Mouse (Mus musculus): ENCODE results near the gene Rptor. TPM values are rescaled to one million over a fixed set of nuclear protein-coding genes. Genes with fewer than 3 reads are reported as not detected.

The Rptor gene
- total RNA-seq, 2 experiments from 2014 or later: 62.9 to 67.5 TPM

DNA sequence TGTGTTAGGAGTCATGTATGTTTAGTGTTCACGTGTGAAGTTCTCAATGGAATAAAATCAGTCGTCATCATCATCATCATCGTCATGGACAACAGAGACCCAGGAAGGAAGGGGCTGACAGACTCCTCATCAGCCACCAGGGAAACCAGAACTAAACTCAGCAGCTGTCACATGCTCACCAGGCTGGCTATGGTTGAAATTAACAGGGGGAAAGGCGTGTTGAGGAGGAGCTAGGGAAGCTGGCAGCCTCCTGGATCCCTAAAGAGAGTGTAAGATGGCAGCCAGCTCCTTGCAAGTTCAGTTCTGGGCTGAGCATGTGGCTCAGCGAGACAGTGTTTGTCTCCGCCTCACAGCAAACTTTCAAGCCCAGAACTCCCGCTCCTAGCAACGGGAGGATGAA, 332.1 kb downstream of the Rptor start:
- no peak for DNase-seq (ENCODE audit: low spot score in 2 of 2)
- intact Hi-C loops (cut with DNase I): no loop called here

DNA sequence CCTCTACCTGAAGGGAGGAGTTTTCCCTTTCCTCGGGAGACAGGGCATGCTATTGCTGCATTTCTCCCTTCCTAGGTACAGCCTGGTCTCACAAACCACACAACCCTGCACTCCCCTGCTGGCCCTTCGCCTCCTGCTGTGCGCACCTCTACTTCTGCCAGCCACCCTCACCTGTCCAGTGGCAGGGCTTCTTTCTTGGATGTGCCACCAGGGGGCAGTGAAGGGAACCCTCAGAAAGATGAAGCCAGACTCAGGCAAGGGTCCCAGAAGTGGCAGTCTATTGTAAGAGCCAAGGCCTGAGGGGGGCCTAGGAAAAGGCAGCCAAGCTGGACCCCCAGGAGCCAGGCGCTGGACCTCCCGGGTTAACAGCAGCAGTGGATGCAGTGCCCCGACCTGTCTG, 332.8 kb downstream of the Rptor start:
- DNase-seq (ENCODE audit: low spot score in 2 of 2): no peak
- intact Hi-C loops (cut with DNase I): no loop called here

DNA sequence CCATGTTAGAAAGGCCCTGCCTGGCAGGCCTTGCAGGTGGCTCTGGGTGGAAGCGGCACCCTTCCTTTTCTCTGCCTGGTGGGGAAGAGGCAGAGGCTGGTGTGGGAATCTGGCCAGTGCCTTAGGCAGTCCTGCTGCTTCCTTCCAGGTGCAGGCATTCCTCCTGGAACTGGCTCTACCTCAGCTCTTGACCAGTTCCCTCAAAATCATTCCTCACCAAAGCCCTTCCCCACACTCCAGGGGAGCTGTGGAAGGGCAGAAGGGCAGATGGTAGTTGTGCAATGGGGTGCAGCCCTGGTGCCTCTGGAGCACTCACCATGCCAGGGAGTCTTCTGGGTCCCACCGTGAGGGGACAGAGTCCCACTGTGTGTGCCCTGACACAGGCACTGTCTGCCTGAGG, 333.8 kb downstream of the Rptor start:
- intact Hi-C loops (cut with DNase I): no loop called here
- DNase-seq (ENCODE audit: low spot score in 2 of 2): no peak

DNA sequence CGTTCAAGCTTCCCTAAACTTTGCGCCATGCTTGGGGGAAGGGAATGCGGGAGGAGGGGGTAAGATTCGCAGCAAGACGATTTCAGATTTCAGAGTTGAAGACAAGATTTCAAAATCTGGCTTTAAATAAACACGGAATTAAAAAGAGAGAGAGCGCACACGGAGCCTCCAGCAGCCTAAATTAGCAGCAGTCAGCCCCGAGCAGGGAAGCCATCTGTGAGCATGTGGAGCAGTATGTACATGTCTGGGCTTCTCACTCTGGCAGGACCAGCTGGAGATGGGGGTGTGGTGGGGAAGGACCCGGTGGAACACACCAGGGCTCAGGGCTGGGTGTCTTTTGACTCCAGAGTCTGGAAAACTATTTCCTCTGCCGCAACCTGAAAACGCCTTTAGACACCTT, 334.5 kb downstream of the Rptor start:
- intact Hi-C loops (cut with DNase I): loop anchor here (1.0 kb wide), 1 partner anchor 54 kb away; no protein-coding TSS in a partner anchor

DNA sequence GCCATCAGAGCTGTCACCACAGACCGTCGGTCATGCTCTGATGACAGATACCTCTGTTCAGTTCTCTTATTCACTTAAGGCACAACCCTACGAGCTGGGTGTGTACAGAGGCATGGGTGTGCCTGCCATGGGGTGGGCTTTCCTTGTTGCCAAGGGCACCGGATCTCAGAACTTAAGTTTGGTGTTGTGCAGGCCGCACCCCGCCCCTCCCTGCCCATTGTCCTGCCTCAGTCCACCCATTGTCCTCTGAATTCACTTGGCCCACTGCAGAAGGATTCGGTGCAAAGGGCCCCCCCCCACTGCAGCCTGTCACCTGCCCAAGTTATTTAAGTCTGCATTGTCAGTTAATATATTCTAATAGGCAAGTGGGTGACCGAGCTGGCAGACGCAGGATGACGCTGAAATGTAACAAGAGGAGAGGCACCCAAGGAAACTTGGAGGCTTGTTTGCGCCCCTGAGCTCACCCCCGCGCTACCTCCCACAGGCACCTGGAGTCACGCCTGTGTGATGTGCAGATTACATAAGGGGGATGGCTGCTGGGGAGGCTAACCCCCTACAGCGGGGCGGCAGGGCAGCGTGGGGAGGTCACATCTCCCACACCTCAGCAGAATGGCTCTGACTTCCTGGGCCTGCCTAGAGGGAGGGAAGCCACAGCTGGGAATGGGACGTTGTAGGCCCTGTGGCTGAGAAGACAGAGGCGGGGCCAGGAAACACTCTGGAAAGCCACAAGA, 335.2 kb downstream of the Rptor start:
- peak; percentile 66 to 81 for DNase-seq (ENCODE audit: low spot score in 2 of 2)
- intact Hi-C loops (cut with DNase I): loop anchor here (1.0 kb wide), 1 partner anchor 53 kb away; no protein-coding TSS in a partner anchor

More for the DNA sequence above, 334.5 kb downstream of the Rptor start:
- peak; percentile 74 to 80 for DNase-seq (ENCODE audit: low spot score in 2 of 2)

DNA sequence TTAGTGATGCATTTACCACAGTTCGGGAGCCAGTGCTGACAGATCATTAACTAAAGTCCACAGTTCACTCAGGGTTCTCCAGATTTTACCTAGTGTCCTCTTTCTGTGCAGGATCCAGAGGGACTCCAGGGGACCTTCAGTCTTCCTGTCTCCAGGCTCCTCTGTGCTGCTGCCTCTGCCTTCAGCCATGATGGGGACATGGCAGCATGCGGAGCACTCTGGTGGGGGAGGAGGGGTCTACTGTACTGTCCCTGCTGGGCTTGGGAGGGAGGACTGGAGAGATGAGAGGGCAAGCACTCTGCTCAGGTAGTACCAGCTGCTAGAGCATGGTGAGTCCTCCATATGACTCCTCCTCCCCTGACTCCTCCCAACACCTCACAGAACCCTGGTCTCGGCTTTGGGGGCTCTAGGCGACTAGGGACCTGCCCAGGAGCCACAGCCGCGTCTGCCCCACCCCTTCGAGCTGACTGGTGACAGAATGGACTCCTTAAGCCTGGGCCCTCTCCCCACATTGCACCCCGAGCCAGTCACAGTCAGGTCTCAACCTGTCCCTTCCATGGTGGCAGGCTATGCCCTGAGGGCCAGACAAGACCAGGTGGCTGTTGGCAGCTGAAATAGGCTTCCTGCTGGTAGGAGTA, 336.5 kb downstream of the Rptor start:
- DNase-seq (ENCODE audit: low spot score in 2 of 2): no peak
- intact Hi-C loops (cut with DNase I): no loop called here

DNA sequence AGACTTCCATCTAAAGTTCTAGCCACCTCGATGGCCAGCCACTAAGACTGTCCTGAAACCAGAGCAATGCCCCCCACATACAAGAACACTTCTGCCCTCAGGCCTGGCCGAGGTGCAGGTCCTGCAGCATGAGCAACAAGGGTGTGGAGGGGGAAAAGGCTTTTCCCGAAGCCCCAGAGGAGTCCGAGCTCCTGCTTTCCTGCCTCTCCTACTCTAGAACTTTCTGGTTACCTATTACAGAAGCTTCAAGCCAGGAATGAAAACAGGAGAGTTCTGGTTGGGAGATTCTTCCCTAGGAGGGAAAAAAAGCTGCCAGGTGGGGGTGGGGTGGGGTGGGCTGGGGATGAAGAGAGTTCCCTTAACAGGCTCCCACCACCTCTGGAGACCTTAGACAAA, 337.0 kb downstream of the Rptor start:
- DNase-seq (ENCODE audit: low spot score in 2 of 2): no peak
- intact Hi-C loops (cut with DNase I): no loop called here

DNA sequence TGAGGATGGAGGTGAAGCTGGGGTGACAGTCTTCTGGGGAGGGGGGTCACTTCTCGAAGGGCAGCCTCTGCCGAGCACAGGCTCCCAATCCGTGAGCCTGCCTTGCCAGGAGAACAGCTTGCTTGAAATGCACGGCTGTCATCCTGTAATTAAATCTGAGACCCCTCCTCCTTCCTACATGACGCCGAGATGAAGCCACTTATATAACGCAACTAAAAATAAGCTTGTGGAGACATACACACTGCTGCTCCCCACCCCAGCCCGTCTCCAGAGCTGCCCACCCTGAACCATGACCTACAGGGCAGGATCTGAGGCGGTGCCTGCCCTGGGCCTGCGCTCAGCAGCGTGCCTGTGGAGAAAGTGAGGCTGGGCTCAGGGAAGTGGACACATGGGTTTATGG, 337.4 kb downstream of the Rptor start:
- peak in 1 of 2 experiments; percentile 49 for DNase-seq (ENCODE audit: low spot score in 2 of 2)
- intact Hi-C loops (cut with DNase I): no loop called here

DNA sequence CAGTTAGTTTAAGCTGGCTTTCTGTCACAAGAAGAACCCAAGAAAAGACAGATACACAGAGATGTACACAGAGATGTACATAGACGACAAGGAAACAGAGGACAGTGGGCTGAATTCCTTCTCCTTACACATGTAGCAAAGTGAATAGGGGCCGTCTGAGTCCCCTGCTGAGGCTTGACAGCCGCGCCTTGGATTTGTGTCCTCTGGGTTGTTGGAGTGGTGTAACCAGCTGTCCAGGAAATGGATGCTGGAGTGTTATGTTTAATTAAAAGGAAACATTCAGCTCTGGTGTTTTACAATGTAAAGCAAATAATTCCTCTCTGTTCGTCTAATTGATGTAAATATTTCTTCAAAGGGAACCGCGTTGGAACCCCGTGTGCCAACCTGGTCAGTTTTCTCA, 339.1 kb downstream of the Rptor start:
- DNase-seq (ENCODE audit: low spot score in 2 of 2): no peak
- intact Hi-C loops (cut with DNase I): loop anchor here (2.0 kb wide), 1 partner anchor 49 kb away; no protein-coding TSS in a partner anchor

DNA sequence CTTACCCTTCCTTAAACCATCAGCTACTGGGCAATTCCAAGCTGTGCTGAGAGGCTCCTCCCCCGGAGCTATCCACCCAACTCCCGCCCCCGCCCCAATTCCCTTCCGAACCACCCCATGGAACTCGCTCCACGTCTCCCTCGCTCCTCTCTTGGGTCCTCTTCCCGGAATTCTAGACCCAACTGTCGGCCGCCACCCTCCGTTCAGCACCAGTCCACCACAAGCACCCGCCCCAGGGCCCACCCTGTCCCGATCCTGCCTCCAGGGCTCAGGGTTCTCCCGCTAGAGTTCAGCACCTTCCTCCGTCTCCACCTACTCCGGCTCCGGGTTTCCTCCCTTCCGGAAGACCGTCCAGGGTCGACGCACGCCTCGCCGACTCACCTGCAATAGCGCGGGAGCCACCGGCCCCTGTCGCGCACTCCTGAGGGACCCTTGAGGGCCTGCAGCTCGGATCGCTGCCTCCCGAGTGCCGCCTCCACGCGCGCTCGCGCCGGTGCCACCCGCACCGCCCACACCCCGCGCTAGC, 339.6 kb downstream of the Rptor start:
- intact Hi-C loops (cut with DNase I): loop anchor here (2.0 kb wide), 1 partner anchor 49 kb away; no protein-coding TSS in a partner anchor
- no peak for DNase-seq (ENCODE audit: low spot score in 2 of 2)

DNA sequence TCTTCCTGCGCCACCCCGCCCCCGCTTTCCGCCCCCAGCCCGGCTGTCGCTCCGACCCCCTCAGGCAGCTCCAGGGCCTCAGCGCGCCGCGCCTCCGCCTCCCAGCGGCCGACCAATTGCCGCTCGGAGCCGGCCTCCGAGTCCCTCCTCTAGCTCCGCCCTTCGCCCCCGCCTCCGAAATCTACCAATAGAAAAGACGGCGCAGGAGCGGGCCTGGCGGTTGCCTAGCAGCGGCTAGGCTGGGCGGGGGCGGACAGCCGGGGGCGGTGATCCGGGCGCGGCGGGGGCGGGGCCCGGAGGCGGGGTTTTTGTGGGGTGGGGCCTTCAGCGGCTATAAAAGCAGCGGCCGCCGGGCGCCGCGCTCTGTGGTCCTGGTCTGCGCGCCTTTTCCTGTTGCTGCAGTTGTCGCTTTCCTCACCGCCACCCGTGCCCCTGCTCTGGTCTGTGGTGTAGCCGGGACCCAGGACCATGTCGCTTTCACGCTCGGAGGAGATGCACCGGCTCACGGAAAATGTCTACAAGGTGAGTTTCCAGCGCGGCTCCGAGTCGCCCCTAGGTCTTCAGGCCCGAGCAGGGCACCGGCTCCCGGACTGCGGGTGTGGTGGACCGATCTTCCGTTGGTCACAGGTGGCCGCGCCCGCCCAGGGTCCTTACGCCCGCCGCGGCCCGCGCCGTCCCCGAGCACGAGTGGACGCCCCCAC, 340.2 kb downstream of the Rptor start, which contains the start of gene Baiap2:
Gene Baiap2, plus strand, starts transcription at position 37 of the 701 bp plus-strand sequence.
- DNase-seq (ENCODE audit: low spot score in 2 of 2): peak; percentile 98
- intact Hi-C loops (cut with DNase I): loop anchor here (2.0 kb wide), 1 partner anchor 48 kb away; no protein-coding TSS in a partner anchor

DNA sequence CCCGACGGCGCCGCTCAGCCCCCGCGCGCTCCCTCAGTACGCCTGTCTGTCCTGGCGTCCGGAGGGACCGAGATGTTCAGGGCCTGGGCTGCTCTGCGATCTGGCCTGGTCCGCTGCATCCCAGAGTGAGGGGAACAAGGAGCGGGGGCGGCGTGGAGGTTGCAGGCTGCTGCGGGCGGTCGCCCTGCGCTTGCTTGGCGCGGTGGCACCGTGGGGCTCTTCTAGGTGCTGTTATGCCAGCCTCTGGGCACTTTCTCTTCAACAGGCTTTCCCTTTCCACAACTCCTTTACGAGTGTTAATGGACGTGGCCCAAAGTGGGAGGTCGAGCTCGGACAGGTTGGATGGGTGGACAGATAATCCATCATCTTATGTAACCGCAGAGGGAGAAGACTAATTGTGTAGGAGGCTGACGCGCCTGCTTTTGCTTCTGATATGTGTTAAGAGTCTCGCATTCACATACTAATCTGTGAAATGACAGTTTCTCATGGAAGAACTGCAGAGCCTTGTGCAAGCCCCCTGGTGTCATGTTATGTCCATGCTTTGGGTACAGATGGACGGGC, 340.8 kb downstream of the Rptor start:
- DNase-seq (ENCODE audit: low spot score in 2 of 2): peak in 1 of 2 experiments; percentile 50
- intact Hi-C loops (cut with DNase I): loop anchor here (2.0 kb wide), 1 partner anchor 47 kb away; no protein-coding TSS in a partner anchor

DNA sequence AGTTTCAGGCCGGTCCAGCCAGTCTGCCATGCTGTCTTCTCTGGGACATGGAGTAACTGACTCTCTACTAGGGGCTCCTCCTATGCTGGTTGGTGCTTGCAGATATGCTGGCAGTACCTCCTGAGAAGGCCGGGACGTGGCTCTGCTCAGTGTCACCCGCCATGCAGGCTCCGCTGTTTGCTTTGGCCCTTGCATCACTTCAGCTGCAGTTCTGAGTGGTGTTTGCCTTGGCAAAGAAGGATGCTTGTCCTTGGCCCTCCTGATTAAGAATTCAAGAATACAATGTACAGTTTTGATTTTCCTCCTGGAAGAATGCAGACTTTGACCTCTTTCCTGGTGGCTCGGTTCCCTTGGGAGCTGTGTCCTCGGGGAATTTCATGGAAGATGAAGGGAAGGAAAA, 342.6 kb downstream of the Rptor start:
- intact Hi-C loops (cut with DNase I): no loop called here

DNA sequence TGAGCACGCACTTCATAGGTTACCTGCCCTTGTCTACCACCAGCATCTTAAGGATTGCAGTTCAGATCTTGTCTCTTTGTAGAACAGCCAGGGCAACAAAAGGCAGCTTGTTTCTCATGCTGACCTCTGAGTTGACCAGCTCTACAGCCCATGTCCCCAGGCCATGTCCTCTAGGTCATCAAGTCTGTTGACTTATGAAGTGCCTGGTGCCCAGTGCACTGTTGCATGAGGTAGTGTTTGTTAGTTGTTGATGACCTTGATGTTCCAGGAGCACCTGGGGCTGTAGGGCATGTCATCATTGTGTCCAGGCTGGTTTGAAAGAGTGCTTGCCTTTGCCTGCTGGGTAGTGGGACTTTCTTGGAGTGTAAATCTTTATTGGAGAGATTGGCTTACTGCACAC, 344.7 kb downstream of the Rptor start:
- DNase-seq (ENCODE audit: low spot score in 2 of 2): no peak
- intact Hi-C loops (cut with DNase I): no loop called here

More for the DNA sequence above, 342.6 kb downstream of the Rptor start:
- DNase-seq (ENCODE audit: low spot score in 2 of 2): no peak

DNA sequence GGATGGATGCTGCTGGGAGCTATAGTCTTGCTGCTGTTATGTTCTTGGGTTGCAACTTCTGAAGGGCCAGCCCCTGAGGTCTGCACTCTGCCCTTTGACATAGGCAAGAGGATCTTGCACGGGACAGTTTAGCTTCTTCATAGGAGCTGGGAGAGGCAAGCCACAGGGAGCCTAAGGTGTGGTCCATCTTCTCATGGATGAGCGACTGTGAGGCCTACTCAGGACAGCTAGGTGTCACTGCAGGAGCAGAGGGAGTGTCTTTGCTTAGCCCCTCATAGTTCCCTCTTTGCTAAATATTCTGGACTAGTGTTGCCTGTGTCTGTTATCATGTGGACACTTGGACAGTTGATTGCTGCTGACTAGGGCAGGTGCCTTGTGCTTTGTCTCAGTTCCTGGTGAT, 345.2 kb downstream of the Rptor start:
- DNase-seq (ENCODE audit: low spot score in 2 of 2): no peak
- intact Hi-C loops (cut with DNase I): no loop called here

DNA sequence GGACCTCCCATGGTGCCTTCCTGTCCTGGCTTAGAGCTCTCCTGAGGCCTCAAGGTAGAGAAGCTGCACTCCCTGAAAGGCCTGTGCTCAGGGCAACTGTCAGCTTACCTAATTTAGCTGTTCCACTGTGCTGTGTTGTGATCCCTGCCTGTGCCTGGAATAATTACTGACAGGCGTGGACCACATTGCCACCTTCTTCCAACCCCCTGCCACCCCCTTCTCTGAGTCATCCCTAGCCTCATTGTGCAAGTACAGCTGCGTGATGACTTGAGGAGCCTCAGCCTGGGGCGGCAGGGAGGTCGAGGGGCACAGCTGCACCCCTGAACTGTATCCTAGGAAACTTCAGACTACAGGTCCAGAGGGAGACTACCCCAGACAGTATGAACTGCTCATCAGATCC, 345.6 kb downstream of the Rptor start:
- intact Hi-C loops (cut with DNase I): no loop called here
- DNase-seq (ENCODE audit: low spot score in 2 of 2): no peak

DNA sequence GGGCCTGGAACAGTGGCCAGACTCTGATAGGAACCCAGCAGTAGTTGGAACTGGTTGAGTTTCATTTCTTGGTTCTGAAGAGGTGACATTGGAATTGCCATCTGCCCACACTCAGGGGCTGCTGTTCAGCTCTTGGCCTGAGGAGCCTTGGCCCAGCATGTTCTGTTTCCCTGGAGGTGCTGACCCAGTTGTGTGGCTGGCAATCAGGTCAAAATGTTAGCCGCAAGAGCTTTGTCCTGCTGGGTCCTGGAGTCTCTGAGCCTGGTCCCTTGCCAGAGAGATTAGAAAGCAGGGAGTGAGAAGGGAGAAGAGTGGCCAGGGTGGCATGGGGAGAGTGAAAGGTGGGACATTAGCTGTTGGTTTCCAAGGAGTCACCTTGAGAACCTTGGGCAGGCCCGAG, 346.1 kb downstream of the Rptor start:
- no peak for DNase-seq (ENCODE audit: low spot score in 2 of 2)
- intact Hi-C loops (cut with DNase I): no loop called here

Measured in left cerebral cortex, postnatal 36 days (tissue).